Mouse (Mus musculus) hematopoietic stem cell, adult 5-6 weeks (primary cell): ENCODE measurements at regions not wholly inside any gene's neighbourhood (a gene's known extent, or its start where the extent isn't known, plus 50 kb on each side); places are given as distances from the start of the nearest gene placed in this dataset.

Experiments used
- ATAC-seq, 2 experiments: fragments of 125-278 bp in 1 of 2; replicated peaks in 1 of 2; 2 replicates each; pipeline ENCODE4 v1.8.0; 2016 to 2017; ENCODE audit warnings: inconsistent platforms in 2 of 2, mild to moderate bottlenecking in 2 of 2, moderate number of reproducible peaks in 2 of 2, low read depth in 1 of 2, moderate TSS enrichment in 1 of 2; ENCODE audit not compliant: low FRiP score in 2 of 2, poor library complexity in 2 of 2, severe bottlenecking in 2 of 2, insufficient read depth in 1 of 2, low TSS enrichment in 1 of 2

- no peak for ATAC-seq
Measured at GRCm38 (mm10) chr16:46331336-46331735, 167.0 kb downstream of the Nectin3 start.

DNA sequence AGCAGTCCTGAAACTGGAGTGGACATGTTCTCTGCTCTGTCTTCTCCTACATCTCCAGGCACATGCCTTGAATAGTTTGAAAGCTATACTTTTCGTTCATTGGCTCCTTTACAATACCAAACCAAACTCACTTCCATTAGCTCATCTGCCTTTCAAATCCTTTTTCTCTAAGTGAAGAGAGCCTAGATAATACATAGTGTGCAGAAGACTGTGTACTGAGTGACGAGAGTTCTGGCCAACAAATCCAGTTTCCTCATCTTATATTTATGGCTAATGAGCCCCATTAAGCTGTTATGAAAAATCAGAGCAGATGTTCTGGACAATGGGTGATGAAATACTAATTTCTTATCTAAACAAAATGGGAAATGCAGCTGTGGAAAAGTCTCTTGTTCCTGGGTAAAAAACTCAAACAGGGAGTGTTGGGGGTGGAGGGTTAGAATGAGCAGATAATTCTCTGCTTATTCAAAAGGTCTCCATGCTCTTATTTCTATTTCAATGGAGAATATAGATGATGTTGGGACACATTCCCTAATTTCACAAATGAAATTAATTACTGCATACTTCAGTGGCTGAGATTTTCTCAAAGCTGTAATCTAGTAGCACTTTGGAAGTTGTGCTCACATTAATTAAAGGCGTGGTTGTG lies 144.3 kb upstream of the Gm4737 start:
- no peak for ATAC-seq

GRCm38 (mm10) chr16:46297192-46297591 lies 142.3 kb upstream of the Gm4737 start:
- ATAC-seq, result no peak

GRCm38 (mm10) chr16:46296412-46296811 lies 141.5 kb upstream of the Gm4737 start:
- no peak for ATAC-seq

- ATAC-seq, result no peak
Measured at GRCm38 (mm10) chr16:46293831-46294230, 139.0 kb upstream of the Gm4737 start.

DNA sequence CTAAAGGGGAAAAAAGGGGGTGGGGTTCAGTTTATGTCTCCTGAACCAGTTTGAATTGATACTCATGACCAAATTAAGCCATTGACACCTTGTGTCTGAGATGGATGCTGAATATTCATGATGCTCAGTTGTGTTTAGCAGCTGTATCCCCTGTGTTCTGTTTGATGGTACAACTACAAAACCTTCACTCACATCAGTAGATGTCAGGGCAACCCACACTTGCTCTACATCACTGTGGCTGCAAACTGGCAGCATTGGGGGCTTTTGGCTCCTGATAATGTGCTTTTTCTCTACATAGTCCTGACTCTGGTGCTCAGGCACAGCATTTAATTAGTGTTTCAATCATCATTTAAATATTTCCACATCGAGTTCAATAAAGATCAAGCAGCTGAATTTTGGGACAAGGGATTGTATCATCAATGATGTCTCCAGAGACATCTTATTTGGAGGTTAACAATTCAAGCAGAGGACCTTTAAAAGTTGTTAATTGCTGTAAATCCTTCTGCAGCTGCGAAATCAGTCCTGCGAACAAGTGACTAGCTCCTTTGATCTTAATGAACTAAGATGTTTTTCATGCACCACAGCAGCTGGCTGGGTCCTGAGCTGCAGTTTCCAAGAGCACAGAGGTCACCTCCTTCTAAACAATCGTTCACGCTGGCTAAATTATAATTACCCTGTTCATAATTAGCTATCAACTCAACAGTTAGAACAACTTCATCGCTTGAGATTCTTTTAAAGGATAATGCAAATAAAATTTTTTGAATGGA lies 136.4 kb upstream of the Gm4737 start:
- no peak for ATAC-seq

DNA sequence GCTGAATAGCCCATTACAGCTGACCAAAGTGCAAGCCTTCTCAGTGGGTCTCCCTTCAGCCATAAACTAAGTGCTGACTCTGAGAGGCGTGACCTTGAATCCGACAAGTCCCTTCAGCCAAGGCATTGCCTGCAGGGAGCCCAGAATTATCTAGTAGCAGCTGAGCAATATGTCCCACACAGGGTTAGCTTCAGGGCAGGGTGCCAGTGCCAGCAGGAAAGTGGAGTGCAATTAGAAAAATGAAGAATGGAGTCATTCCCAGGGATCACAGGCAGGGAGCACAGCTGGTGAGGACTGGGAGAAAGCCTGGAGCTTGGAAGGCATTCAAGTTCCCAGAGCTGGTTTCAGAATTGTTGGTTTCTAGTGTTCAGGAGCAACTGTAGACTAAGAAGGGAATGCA lies 135.3 kb upstream of the Gm4737 start:
- ATAC-seq, result no peak

DNA sequence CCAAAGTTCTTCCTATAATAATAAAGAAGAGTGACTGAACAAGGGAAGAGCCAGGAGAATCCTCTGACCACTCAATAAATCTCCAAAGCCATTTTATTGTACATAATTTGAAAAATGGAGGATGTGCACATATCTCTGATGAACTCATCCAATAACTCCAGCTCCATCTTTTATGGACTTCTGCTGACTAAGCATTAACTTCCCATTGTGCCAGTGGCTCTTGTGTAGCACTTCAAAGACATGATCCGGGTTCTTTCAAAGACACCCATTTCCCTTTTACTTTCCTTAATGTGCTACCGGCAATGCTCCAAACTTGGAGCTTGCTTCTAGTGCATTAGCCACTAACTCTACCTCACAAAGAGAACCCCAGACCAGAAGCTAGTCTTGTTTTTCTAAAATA lies 112.7 kb upstream of the Gm4737 start:
- no peak for ATAC-seq

DNA sequence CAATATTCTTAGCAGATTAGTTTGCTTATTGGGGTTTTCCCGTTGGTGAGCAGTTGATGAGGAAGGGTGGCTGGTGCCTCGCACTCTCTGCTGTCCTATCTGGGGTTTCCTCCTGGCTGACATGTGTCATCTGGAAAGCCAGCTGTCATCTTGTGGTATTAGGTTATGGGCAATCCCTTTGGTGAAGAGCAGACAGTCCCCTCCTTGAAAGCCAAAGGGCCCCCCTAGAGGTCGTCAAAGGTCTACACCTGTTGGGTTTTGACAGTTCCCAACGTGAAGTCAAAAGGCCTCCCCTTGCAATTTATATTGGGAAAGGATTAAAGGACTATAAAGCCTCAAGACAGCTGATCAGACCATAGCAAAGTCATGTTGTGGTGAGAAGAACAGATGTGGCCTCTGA lies 96.8 kb upstream of the Gm4737 start:
- no peak for ATAC-seq

DNA sequence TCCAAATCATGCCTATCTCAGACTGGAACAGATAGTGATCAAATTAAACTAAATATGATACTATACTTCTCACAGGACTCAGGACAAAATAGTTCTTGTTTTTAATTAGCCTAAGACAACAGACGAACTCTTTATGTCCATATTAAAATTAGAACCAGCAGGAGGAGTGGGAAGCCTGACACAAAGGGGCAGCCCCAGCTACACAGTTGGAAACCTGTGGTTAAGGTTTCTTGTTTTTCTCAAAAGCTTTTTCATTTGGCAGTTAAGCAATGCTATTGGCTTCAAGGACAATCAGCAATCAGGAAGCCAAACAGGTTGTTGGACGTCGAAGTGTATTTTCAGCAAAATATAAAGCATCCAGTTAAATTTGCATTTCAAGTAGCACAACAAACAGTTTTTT lies 96.1 kb upstream of the Gm4737 start:
- ATAC-seq, result no peak

DNA sequence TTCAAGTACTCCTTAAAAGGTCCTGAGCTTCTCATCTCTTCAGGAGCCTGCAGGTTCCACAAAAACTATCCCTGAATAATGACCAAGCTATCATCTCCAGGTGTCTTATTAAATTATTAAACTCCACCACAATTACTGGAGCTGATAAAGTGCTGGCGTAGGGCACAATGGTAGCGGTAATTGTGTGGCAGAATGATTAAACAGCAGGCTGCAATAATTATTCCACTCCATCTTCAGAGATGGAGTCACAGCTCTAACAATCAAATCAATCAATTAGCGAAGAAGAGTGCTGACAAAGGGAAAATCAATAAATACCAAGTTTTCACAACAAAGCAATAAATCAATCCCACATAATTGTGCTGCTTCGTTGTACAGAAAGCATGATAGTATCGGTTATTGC lies 90.7 kb upstream of the Gm4737 start:
- no peak for ATAC-seq

GRCm38 (mm10) chr16:46228744-46229143 lies 73.9 kb upstream of the Gm4737 start:
- ATAC-seq, result no peak

DNA sequence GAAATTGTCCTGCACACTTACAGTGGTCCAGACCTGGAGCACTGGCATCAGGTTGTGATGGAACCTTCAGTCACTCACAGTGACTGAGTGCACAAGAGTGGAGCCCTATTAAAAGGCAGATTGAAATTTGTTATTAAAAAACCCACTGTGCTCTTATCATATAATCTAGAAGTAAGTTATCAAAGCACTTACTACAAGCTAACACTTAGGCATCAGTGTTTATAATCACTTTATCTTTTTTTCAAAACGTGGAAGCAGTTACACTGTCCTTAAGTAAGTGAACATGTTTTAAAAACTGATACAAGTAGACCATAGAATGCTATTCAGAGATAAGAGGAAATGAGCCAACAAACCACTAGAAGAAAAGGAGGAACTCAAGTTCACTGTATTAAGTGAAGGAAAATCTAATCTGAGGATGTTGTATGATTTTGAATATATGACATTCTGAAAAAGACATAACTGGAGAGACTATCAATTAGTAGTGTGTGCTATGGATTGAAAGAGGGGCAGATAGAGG lies 68.3 kb upstream of the Gm4737 start:
- ATAC-seq, result peak in 1 of 2 experiments; percentile 14; a peak in 2 of 4 replicates

DNA sequence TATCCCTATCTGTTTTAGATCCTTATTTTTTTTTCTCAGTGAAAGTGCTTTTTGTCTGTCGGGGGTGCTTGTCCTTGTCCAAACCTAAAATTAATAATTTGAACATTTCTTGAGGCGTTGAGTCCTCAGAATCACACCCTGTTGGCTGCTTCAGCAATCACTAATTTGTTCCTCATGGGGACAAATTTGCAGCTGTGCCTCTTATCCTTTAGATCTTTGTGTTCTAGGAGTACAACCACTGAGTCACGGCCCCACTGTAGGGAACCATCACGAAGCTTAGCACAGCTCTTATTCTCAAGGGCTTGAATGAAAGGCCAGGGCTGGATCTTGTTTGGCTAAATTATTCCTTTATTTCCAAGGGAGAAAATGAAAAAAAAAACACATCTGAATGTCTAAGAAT lies 57.6 kb upstream of the Gm4737 start:
- ATAC-seq, result no peak

DNA sequence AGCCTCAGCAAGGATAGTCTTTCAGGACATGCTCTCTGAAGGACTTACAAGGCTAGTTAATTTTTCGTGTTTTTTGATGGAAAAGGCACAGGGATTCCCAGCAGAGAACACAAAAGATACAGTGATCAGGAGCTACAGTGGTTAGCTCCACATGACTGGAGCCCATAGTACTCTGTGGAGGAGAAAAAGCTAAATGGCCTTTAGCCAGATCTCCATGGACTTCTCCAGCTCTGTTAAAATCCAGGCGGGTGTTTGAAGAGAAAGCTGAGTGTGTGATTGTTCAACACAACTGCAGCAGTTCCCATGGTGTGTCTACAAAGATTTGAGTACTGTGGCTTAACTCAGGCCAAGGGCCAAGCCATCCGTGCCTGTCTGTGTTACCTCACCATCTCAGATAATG lies 57.0 kb upstream of the Gm4737 start:
- no peak for ATAC-seq

DNA sequence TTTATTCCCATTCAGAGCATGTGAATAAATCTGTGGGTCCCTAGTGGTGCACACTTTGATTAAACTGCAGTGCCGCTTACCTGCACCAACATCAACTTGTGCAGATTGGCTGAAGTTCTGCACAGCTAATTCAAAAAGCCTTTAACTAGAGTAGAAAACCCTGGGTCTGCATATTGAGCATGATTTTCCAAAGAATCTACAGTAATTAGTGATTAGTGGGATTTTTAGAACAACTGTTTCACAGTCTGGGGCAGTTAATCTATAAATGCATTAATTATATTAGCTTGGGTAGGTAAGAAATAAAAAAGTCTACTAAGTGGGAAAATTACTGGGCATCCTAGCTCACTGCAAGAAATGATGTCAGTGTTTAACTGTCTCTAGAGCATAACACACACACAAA lies 50.2 kb upstream of the Gm4737 start:
- no peak for ATAC-seq
